ENCODE assay signal across 14 mouse cellular contexts in genomic region chr6:30573380-30573779, GRCm38 (mm10). TPM values are rescaled to one million over a fixed set of nuclear protein-coding genes. Genes with fewer than 3 reads are reported as not detected.
DNase-seq lines count a peak whose midpoint lies in the region; ATAC-seq and TF ChIP-seq lines count a peak whose summit lies in the region.
"Had no signal": no experiment of that assay in that cellular context is flagged by ENCODE, and none has a peak within 500 bp of the region (broad histone marks: within the 10 kb centered on the region; RNA-seq: fewer than 3 reads in every experiment).

No protein-coding gene starts in this region.

- TF ChIP-seq POLR2A in heart, adult 2 months (IDR thresholded peaks at IDR 0.05; ENCODE audit: insufficient read depth, low read depth, low read length): no peak

- no peak for TF ChIP-seq CTCF in heart, adult 2 months (IDR thresholded peaks at IDR 0.05)

- H3K27me3 ChIP-seq in heart, embryonic 10.5 days (ENCODE audit: insufficient read depth, poor library complexity, severe bottlenecking): no peaks in the 10 kb centered on the region
- no peaks in the 10 kb centered on the region for H3K27me3 ChIP-seq in heart, adult 2 months (ENCODE audit: control insufficient read depth, insufficient read depth, low read length)
- no peaks in the 10 kb centered on the region for H3K27me3 ChIP-seq in neural tube, embryonic 11.5 days (ENCODE audit: control insufficient read depth, insufficient read depth, low read length)
- H3K27me3 ChIP-seq in limb, embryonic 10.5 days (ENCODE audit: low read depth, poor library complexity, severe bottlenecking): no peaks in the 10 kb centered on the region
- H3K27me3 ChIP-seq in stomach, embryonic 15.5 days (replicated peaks): no peaks in the 10 kb centered on the region
- H3K27me3 ChIP-seq in kidney, embryonic 16.5 days (ENCODE audit: insufficient read depth, low read length): no peaks in the 10 kb centered on the region

- no peaks in the 10 kb centered on the region for H3K79me2 ChIP-seq in heart, adult 2 months (replicated peaks; ENCODE audit: control insufficient read depth, insufficient read depth, low read length)

- peak overlapping the region; percentile 91 for H3K27ac ChIP-seq in heart, embryonic 10.5 days
- H3K27ac ChIP-seq in heart, adult 2 months: no peak overlapping the region
- H3K27ac ChIP-seq in neural tube, embryonic 11.5 days (ENCODE audit: low read depth, low read length): 0 out of 2 replicates have a peak overlapping the region, but pooled peaks have one; percentile 61
- peak overlapping the region; percentile 79 for H3K27ac ChIP-seq in limb, embryonic 10.5 days
- H3K27ac ChIP-seq in stomach, embryonic 15.5 days: peak overlapping the region; percentile 75; the same call in 1 of the 2 replicates
- H3K27ac ChIP-seq in kidney, embryonic 16.5 days (ENCODE audit: low read length): no peak overlapping the region
- H3K27ac ChIP-seq: liver, embryonic 14.5 days had no signal

- TF ChIP-seq EP300 in heart, adult 2 months (IDR thresholded peaks at IDR 0.05; ENCODE audit: insufficient read depth, low read depth, low read length): no peak

- no peak overlapping the region for H3K4me3 ChIP-seq in heart, embryonic 10.5 days
- H3K4me3 ChIP-seq in heart, adult 2 months: no peak overlapping the region
- no peak overlapping the region for H3K4me3 ChIP-seq in neural tube, embryonic 11.5 days (ENCODE audit: low read depth, low read length)
- H3K4me3 ChIP-seq in limb, embryonic 10.5 days: no peak overlapping the region
- H3K4me3 ChIP-seq in stomach, embryonic 15.5 days (replicated peaks): no peak overlapping the region
- no peak overlapping the region for H3K4me3 ChIP-seq in kidney, embryonic 16.5 days (ENCODE audit: low read length)

- H3K4me2 ChIP-seq in neural tube, embryonic 11.5 days (ENCODE audit: low read depth): no peak overlapping the region
- no peak overlapping the region for H3K4me2 ChIP-seq in stomach, embryonic 15.5 days
- no peak overlapping the region for H3K4me2 ChIP-seq in kidney, embryonic 16.5 days (replicated peaks; ENCODE audit: low read depth, low read length)

- H3K9me3 ChIP-seq in heart, embryonic 10.5 days: no peaks in the 10 kb centered on the region
- no peaks in the 10 kb centered on the region for H3K9me3 ChIP-seq in neural tube, embryonic 11.5 days (ENCODE audit: control insufficient read depth, low read length)
- H3K9me3 ChIP-seq in limb, embryonic 10.5 days (replicated peaks): no peaks in the 10 kb centered on the region
- H3K9me3 ChIP-seq in stomach, embryonic 15.5 days: no peaks in the 10 kb centered on the region
- H3K9me3 ChIP-seq in kidney, embryonic 16.5 days (ENCODE audit: low read length): no peaks in the 10 kb centered on the region

- H3K9ac ChIP-seq in heart, adult 2 months (ENCODE audit: low read depth, low read length): no peak overlapping the region
- no peak overlapping the region for H3K9ac ChIP-seq in neural tube, embryonic 11.5 days (ENCODE audit: low read length)
- no peak overlapping the region for H3K9ac ChIP-seq in stomach, embryonic 15.5 days
- H3K9ac ChIP-seq in kidney, embryonic 16.5 days (replicated peaks; ENCODE audit: low read length): no peak overlapping the region
- H3K9ac ChIP-seq: liver, embryonic 14.5 days had no signal

- 54% methylated on average over 5 of the region's 5 CpGs for WGBS in heart, embryonic 10.5 days
- 51% methylated on average over 5 of the region's 5 CpGs for WGBS in heart, adult 2 months
- WGBS in neural tube, embryonic 11.5 days: 59% methylated on average over 5 of the region's 5 CpGs
- WGBS in limb, embryonic 10.5 days: 58% methylated on average over 5 of the region's 5 CpGs
- WGBS in stomach, embryonic 15.5 days: 45% methylated on average over 5 of the region's 5 CpGs
- WGBS in kidney, embryonic 16.5 days: 75% methylated on average over 5 of the region's 5 CpGs

- no peak for DNase-seq in heart, embryonic 10.5 days (ENCODE audit: low spot score)
- DNase-seq in heart, adult 2 months: no peak
- peak; percentile 22 for DNase-seq in neural tube, embryonic 11.5 days (ENCODE audit: low spot score)
- DNase-seq in neural tube, embryonic 10.5 days (ENCODE audit: extremely low spot score, low spot score): no peak
- DNase-seq in limb, embryonic 10.5 days (ENCODE audit: low spot score): no peak

- intact Hi-C loops in heart, adult 2 months (cut with DNase I): no loop called here

- ATAC-seq in neural tube, embryonic 11.5 days (ENCODE audit: insufficient read depth, low FRiP score, low TSS enrichment): no peak
- no peak for ATAC-seq in stomach, embryonic 15.5 days (ENCODE audit: insufficient read depth, low FRiP score, low read depth)
- ATAC-seq in kidney, embryonic 16.5 days (ENCODE audit: low FRiP score, low TSS enrichment): no peak
- ATAC-seq in CD4-positive, CD25-positive, alpha-beta regulatory T cell, adult 4 months: no peak
- ATAC-seq: inflammation-experienced regulatory T-cells, adult 6 months had no signal

- H3K4me1 ChIP-seq in heart, embryonic 10.5 days: peaks cover 55% of the 10 kb centered on the region
- no peaks in the 10 kb centered on the region; the same call in 1 of the 2 replicates for H3K4me1 ChIP-seq in heart, adult 2 months (ENCODE audit: control insufficient read depth, insufficient read depth, low read length)
- peaks cover 6% of the 10 kb centered on the region for H3K4me1 ChIP-seq in neural tube, embryonic 11.5 days (ENCODE audit: control insufficient read depth, insufficient read depth, low read length)
- H3K4me1 ChIP-seq in limb, embryonic 10.5 days: peaks cover 38% of the 10 kb centered on the region
- H3K4me1 ChIP-seq in stomach, embryonic 15.5 days: peaks cover 12% of the 10 kb centered on the region; the same call in 1 of the 2 replicates
- peaks cover 19% of the 10 kb centered on the region for H3K4me1 ChIP-seq in kidney, embryonic 16.5 days (ENCODE audit: insufficient read depth, low read length)

- H3K36me3 ChIP-seq in heart, embryonic 10.5 days: no peaks in the 10 kb centered on the region
- H3K36me3 ChIP-seq in heart, adult 2 months (ENCODE audit: control insufficient read depth, insufficient read depth, low read length): no peaks in the 10 kb centered on the region
- no peaks in the 10 kb centered on the region for H3K36me3 ChIP-seq in neural tube, embryonic 11.5 days (ENCODE audit: control insufficient read depth, insufficient read depth, low read length)
- no peaks in the 10 kb centered on the region for H3K36me3 ChIP-seq in limb, embryonic 10.5 days
- H3K36me3 ChIP-seq in stomach, embryonic 15.5 days: no peaks in the 10 kb centered on the region
- H3K36me3 ChIP-seq in kidney, embryonic 16.5 days (ENCODE audit: insufficient read depth, low read length): no peaks in the 10 kb centered on the region

RNA-seq across cellular contexts. Expression of gene Cpa4, which starts 5.2 kb away (rescaled TPM):
- polyA plus RNA-seq in heart, embryonic 10.5 days (2016; fragmentation: Nextera tagmentation; extraction: Ambion mirVana): 1.2 and 1.7 TPM in 2 replicates
- total RNA-seq in heart, adult 2 months (2021): not detected
- polyA plus RNA-seq in heart, adult 2 months (2012; rRNA removed): not detected in 2 replicates
- polyA plus RNA-seq in neural tube, embryonic 11.5 days (2014; fragmentation: Nextera tagmentation; extraction: Ambion mirVana): 2.1 and 3.6 TPM in 2 replicates
- 1.1 and 1.4 TPM in 2 replicates for polyA plus RNA-seq in limb, embryonic 10.5 days (2016; fragmentation: Nextera tagmentation; extraction: Ambion mirVana)
- 0.83 TPM in 2 replicates for polyA plus RNA-seq in stomach, embryonic 15.5 days (2015; fragmentation: Nextera tagmentation; extraction: Ambion mirVana)
- polyA plus RNA-seq in kidney, embryonic 16.5 days (2015; fragmentation: Nextera tagmentation; extraction: Ambion mirVana): 0.12 and 0.14 TPM in 2 replicates
- not detected for polyA plus RNA-seq in CD4-positive, CD25-positive, alpha-beta regulatory T cell, adult 4 months (2017; shearing (Covaris generic))
- total RNA-seq: ES-E14; gastrocnemius, adult 18-20 months; megakaryocyte, adult 5-6 weeks had no signal
- polyA plus RNA-seq: inflammation-experienced regulatory T-cells, adult 6 months had no signal

RNA-seq across cellular contexts. Expression of gene Cpa2, which starts 32.0 kb away (rescaled TPM):
- polyA plus RNA-seq in heart, embryonic 10.5 days (2016; fragmentation: Nextera tagmentation; extraction: Ambion mirVana): 17.8 and 29.1 TPM in 2 replicates
- total RNA-seq in heart, adult 2 months (2021): not detected
- polyA plus RNA-seq in heart, adult 2 months (2012; rRNA removed): 0.12 TPM in 1 of 2 replicates, not detected in the other
- 11.3 and 13.1 TPM in 2 replicates for polyA plus RNA-seq in neural tube, embryonic 11.5 days (2014; fragmentation: Nextera tagmentation; extraction: Ambion mirVana)
- 109 and 110 TPM in 2 replicates for polyA plus RNA-seq in limb, embryonic 10.5 days (2016; fragmentation: Nextera tagmentation; extraction: Ambion mirVana)
- 765 and 1,219 TPM in 2 replicates for polyA plus RNA-seq in stomach, embryonic 15.5 days (2015; fragmentation: Nextera tagmentation; extraction: Ambion mirVana)
- polyA plus RNA-seq in kidney, embryonic 16.5 days (2015; fragmentation: Nextera tagmentation; extraction: Ambion mirVana): 15.9 and 17.5 TPM in 2 replicates
- 1 to 10 TPM; 1.0 to 1.2 TPM for polyA plus RNA-seq in CD4-positive, CD25-positive, alpha-beta regulatory T cell, adult 4 months (2017; shearing (Covaris generic))
- total RNA-seq: gastrocnemius, adult 18-20 months had no signal

RNA-seq across cellular contexts. Expression of gene Cpa5, which starts 37.4 kb away (rescaled TPM):
- polyA plus RNA-seq in heart, embryonic 10.5 days (2016; fragmentation: Nextera tagmentation; extraction: Ambion mirVana): 0.97 and 2.1 TPM in 2 replicates
- total RNA-seq in heart, adult 2 months (2021): not detected
- not detected in 2 replicates for polyA plus RNA-seq in heart, adult 2 months (2012; rRNA removed)
- 0.50 TPM in 1 of 2 replicates, not detected in the other for polyA plus RNA-seq in neural tube, embryonic 11.5 days (2014; fragmentation: Nextera tagmentation; extraction: Ambion mirVana)
- 0.23 and 0.35 TPM in 2 replicates for polyA plus RNA-seq in limb, embryonic 10.5 days (2016; fragmentation: Nextera tagmentation; extraction: Ambion mirVana)
- 0.14 and 0.21 TPM in 2 replicates for polyA plus RNA-seq in stomach, embryonic 15.5 days (2015; fragmentation: Nextera tagmentation; extraction: Ambion mirVana)
- polyA plus RNA-seq in kidney, embryonic 16.5 days (2015; fragmentation: Nextera tagmentation; extraction: Ambion mirVana): 0.64 and 0.66 TPM in 2 replicates
- polyA plus RNA-seq in CD4-positive, CD25-positive, alpha-beta regulatory T cell, adult 4 months (2017; shearing (Covaris generic)): not detected
- total RNA-seq: ES-E14; gastrocnemius, adult 18-20 months; layer of hippocampus, adult 8-10 months; megakaryocyte, adult 5-6 weeks had no signal
- polyA plus RNA-seq: inflammation-experienced regulatory T-cells, adult 6 months had no signal

Comparison
In these comparisons a context has a peak if more than half of its experiments do, and no peak if none do; other contexts are left out.
1. H3K27ac ChIP-seq: peak in heart, embryonic 10.5 days (single experiment), neural tube, embryonic 11.5 days (single experiment), limb, embryonic 10.5 days (single experiment) and stomach, embryonic 15.5 days (single experiment); none in heart, adult 2 months (single experiment) and kidney, embryonic 16.5 days (single experiment).